Mouse (Mus musculus) layer of hippocampus, adult 11-12 months (tissue): ENCODE measurements around the gene Gtf2e1.
A peak's percentile ranks its signal among the peaks of the same experiment; 100 is the strongest.

Experiments
- DNase-seq: peaks from one replicate; pipeline ENCODE4 v3.0.0; 2022; ENCODE audit warnings: low spot score

Gene Gtf2e1

DNA sequence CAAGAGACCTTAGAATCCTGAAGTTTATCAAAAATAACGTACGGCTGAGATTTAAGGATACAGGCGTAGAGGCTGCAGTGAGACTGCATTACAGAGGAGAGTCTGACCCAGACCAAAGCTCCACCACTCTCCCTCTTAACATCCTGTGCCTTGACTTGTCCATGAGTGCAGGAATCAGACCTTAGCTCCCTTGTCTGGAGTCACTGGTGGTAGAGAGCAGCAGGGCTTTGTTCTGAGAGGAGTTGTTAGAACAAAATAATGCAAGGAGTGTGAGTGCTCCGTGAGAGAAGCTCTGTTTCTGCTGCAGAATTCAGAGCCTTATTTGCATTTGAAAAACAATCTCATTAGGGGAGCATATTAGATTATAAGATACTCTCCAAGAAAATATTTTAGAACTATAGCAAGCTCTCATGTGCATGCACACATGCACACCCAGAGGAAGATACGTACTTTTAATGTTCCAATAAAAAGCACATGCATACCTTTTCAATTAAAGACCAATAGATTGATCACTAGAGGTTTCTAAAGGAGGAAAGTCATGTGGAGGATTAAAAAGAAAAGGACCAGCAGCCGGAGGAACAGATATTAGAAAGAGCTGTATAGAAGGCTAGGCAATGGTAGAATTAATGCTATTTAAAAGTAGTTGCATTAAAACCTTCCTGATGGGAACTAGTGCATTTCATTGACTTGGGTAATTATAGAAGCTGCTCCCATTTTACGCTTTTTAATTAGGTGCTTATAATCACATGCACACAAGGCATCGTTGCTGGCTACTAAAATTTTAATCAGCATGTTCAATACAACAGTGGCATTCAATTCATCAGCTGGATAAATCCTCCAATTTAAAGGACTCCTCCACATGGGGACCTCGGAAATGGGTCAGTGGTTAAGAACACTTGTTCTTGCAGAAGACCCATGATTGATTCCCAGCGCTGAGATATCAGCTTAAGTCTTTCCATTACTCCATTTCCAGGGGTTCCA lies 61.0 kb downstream of the Gtf2e1 start:
- DNase-seq: no peak

GRCm38 (mm10) chr16:37472620-37473312 lies 66.8 kb downstream of the Gtf2e1 start:
- no peak for DNase-seq

DNA sequence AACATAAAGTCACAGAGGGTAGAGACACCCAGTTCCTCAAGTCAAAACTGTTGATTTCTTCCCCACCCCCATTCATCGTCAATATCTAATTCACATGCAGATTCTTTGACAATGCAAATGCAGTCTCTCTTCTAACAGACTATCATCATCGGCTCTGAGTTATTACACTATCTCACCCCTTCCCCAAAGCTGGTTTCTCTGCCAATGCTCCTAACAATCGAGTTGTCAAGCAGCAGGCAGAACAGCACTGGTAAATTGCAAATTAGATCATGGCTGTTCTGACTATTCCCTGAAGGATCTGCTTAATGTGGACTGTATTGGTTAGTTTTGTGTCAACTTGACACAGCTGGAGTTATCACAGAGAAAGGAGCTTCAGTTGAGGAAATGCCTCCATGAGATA lies 70.0 kb downstream of the Gtf2e1 start:
- no peak for DNase-seq

GRCm38 (mm10) chr16:37463981-37464380 lies 75.6 kb downstream of the Gtf2e1 start:
- DNase-seq: no peak

- DNase-seq: peak; percentile 17
Observed at GRCm38 (mm10) chr16:37462886-37463285, 76.7 kb downstream of the Gtf2e1 start.

- peak; percentile 36 for DNase-seq
Observed at GRCm38 (mm10) chr16:37461601-37462000, 78.0 kb downstream of the Gtf2e1 start.
